Mouse (Mus musculus) erythroblast, embryonic 14.5 days (primary cell): ENCODE measurements around the gene Pid1.

ENCODE experiments used
- GATA1 ChIP-seq: IDR thresholded peaks from 2 replicates; pipeline ENCODE4 v1.6.1; 2012; ENCODE audit warnings: low read length, inconsistent platforms, mixed read lengths
- TAL1 ChIP-seq: IDR thresholded peaks from 3 replicates; pipeline ENCODE4 v1.6.1; 2012; ENCODE audit warnings: low read length, inconsistent platforms, mixed read lengths

GRCm38 (mm10) chr1:84132451-84132850 is 231.5 kb downstream of the Pid1 start:
- TF ChIP-seq GATA1 (no peak), TAL1 (no peak)
